Comparison of ENCODE assay signal across 8 mouse cellular contexts in genomic region chr8:47713761-47714745, GRCm38 (mm10). TPM values are rescaled to one million over a fixed set of nuclear protein-coding genes. Genes with fewer than 3 reads are reported as not detected.
DNase-seq lines count a peak whose midpoint lies in the region; ATAC-seq lines count a peak whose summit lies in the region.

Gene Cdkn2aip (minus strand): TSS chr8:47713932.

- no peaks in the 10 kb centered on the region for H3K36me3 ChIP-seq in hindbrain, embryonic 11.5 days (ENCODE audit: control insufficient read depth, insufficient read depth, low read length)

- DNase-seq in Muller cell, postnatal 12 days (ENCODE audit: inconsistent ontology term): peak; percentile 99
- DNase-seq in cerebellum, adult 9-11 months: peak; percentile 94
- peak; percentile 71 to 92 for DNase-seq in frontal cortex, adult 2 months (ENCODE audit: extremely low spot score in 1 of 2, low spot score in 1 of 2)
- peak; percentile 97 for DNase-seq in hindbrain, embryonic 11.5 days (ENCODE audit: low spot score)
- DNase-seq in layer of hippocampus, postnatal 10 days (ENCODE audit: low spot score in 2 of 2): peak; percentile 94
- peak; percentile 97 for DNase-seq in lung, postnatal 10 days
- DNase-seq in ovary, postnatal 36 days (ENCODE audit: low spot score): peak; percentile 96
- DNase-seq in thymus, postnatal 25 days: peak; percentile 96

- H3K4me2 ChIP-seq in hindbrain, embryonic 11.5 days (replicated peaks; ENCODE audit: low read depth, low read length): peak within 1 kb of the TSS; percentile 54

- H3K27ac ChIP-seq in hindbrain, embryonic 11.5 days (ENCODE audit: low read depth, low read length): peak within 1 kb of the TSS; percentile 95

- peak within 1 kb of the TSS; percentile 98 for H3K4me3 ChIP-seq in hindbrain, embryonic 11.5 days (ENCODE audit: low read depth, low read length)

- WGBS in hindbrain, embryonic 11.5 days: under 1% methylated on average over 95 of the region's 114 CpGs

- no peaks in the 10 kb centered on the region for H3K9me3 ChIP-seq in hindbrain, embryonic 11.5 days (ENCODE audit: control insufficient read depth, low read length)

- peak within 1 kb of the TSS; percentile 91 for H3K9ac ChIP-seq in hindbrain, embryonic 11.5 days (ENCODE audit: low read depth, low read length)

- no peaks in the 10 kb centered on the region for H3K27me3 ChIP-seq in hindbrain, embryonic 11.5 days (ENCODE audit: control insufficient read depth, insufficient read depth, low read length)

- ATAC-seq in hindbrain, embryonic 11.5 days (ENCODE audit: low FRiP score): peak; percentile 92

- no peaks in the 10 kb centered on the region for H3K4me1 ChIP-seq in hindbrain, embryonic 11.5 days (replicated peaks; ENCODE audit: control insufficient read depth, insufficient read depth, low read length)

RNA-seq across cellular contexts. Expression of gene Cdkn2aip, which starts in this region (rescaled TPM):
- polyA plus RNA-seq in frontal cortex, adult 2 months (2012; rRNA removed): 11.4 and 13.4 TPM in 2 replicates
- 46.3 and 50.8 TPM in 2 replicates for polyA plus RNA-seq in hindbrain, embryonic 11.5 days (2014; fragmentation: Nextera tagmentation; extraction: Ambion mirVana)
- 10 to 100 TPM; 12.1 to 13.4 TPM for total RNA-seq in layer of hippocampus, postnatal 10 days (2021)

Comparison
In these comparisons a context has a peak if more than half of its experiments do, and no peak if none do; other contexts are left out.
1. Peak in every context shown above with its lines: DNase-seq, ATAC-seq, H3K4me3 ChIP-seq and H3K27ac ChIP-seq.